ENCODE assay signal across 17 mouse cellular contexts in genomic region chr13:42944106-42944505, GRCm38 (mm10).
"Had no signal": no experiment of that assay in that cellular context is flagged by ENCODE, and none has a peak within 500 bp of the region (broad histone marks: within the 10 kb centered on the region; RNA-seq: fewer than 3 reads in every experiment).

No protein-coding gene starts in this region.

- H3K9ac ChIP-seq: hindbrain, embryonic 15.5 days; limb, embryonic 15.5 days; liver, embryonic 14.5 days; liver, postnatal 0 days; midbrain, embryonic 12.5 days; midbrain, embryonic 15.5 days; neural tube, embryonic 13.5 days had no signal

- H3K27me3 ChIP-seq: hindbrain, embryonic 15.5 days; limb, embryonic 15.5 days; midbrain, embryonic 12.5 days; midbrain, embryonic 15.5 days; neural tube, embryonic 13.5 days had no signal

- H3K36me3 ChIP-seq: hindbrain, embryonic 15.5 days; limb, embryonic 15.5 days; midbrain, embryonic 12.5 days; midbrain, embryonic 15.5 days; neural tube, embryonic 13.5 days had no signal

- H3K27ac ChIP-seq: hindbrain, embryonic 15.5 days; layer of hippocampus, adult 2 months; limb, embryonic 15.5 days; liver, embryonic 14.5 days; midbrain, embryonic 12.5 days; midbrain, embryonic 15.5 days; neural tube, embryonic 13.5 days; stomach, postnatal 0 days had no signal

- DNase-seq: kidney, adult 2 months; kidney, postnatal 10 days; layer of hippocampus, adult 9-11 months; liver, postnatal 0 days; thymus, adult 2 months; thymus, postnatal 36 days had no signal

- H3K4me3 ChIP-seq: hindbrain, embryonic 15.5 days; layer of hippocampus, adult 2 months; limb, embryonic 15.5 days; midbrain, embryonic 12.5 days; midbrain, embryonic 15.5 days; myocyte; neural tube, embryonic 13.5 days had no signal

- ATAC-seq: intestine, postnatal 0 days; liver, postnatal 0 days; midbrain, embryonic 15.5 days had no signal

- H3K4me1 ChIP-seq: hindbrain, embryonic 15.5 days; limb, embryonic 15.5 days; midbrain, embryonic 12.5 days; midbrain, embryonic 15.5 days; neural tube, embryonic 13.5 days had no signal

- H3K9me3 ChIP-seq: hindbrain, embryonic 15.5 days; limb, embryonic 15.5 days; midbrain, embryonic 15.5 days; neural tube, embryonic 13.5 days had no signal

- H3K4me2 ChIP-seq: hindbrain, embryonic 15.5 days; limb, embryonic 15.5 days; liver, embryonic 11.5 days; midbrain, embryonic 12.5 days; midbrain, embryonic 15.5 days; neural tube, embryonic 13.5 days had no signal
